Comparison of ENCODE assay signal across 8 mouse cellular contexts in the genomic region with DNA sequence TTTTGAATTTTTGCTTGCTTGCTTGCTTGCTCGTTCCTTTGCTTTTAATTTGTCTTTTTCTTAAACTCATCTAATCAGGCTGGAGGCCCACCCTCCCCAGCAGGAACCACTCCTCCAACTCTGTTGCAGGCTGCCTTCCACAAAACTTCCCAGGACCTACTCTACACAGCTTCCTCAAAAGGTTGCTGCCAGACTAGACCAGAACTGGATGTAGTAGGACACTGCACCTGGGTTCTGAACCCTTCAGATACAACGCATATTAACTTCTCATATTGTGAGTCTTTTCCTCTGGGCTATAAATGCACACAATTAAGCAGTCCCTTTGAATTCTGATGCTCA. TPM values are rescaled to one million over a fixed set of nuclear protein-coding genes. Genes with fewer than 3 reads are reported as not detected.
A peak's percentile ranks its signal among the peaks of the same experiment; 100 is the strongest.
DNase-seq lines count a peak whose midpoint lies in the region; ATAC-seq and TF ChIP-seq lines count a peak whose summit lies in the region.
"Not testable (repeated sequence)": the region's sequence is repeated elsewhere in the genome, so short reads cannot be mapped to it uniquely, and the experiment has no call there.

No protein-coding gene starts in this region.

- H3K4me3 ChIP-seq in CH12.LX (replicated peaks in 1 of 3; ENCODE audit: low read depth in 2 of 3, low read length in 2 of 3, poor library complexity in 1 of 3), result not testable (repeated sequence)
- H3K4me3 ChIP-seq in embryonic facial prominence, embryonic 14.5 days (ENCODE audit: low read depth, low read length), result peak overlapping the region; percentile 45
- peak overlapping the region; percentile 43 for H3K4me3 ChIP-seq in hindbrain, embryonic 12.5 days
- peak overlapping the region; percentile 51; the same call in 1 of the 2 replicates for H3K4me3 ChIP-seq in kidney, embryonic 14.5 days (ENCODE audit: low read length)
- peak overlapping the region; percentile 69 for H3K4me3 ChIP-seq in liver, embryonic 11.5 days (ENCODE audit: low read depth, low read length)
- H3K4me3 ChIP-seq in macrophage (ENCODE audit: inconsistent target), result peak overlapping the region; percentile 72
- H3K4me3 ChIP-seq in neural tube, embryonic 12.5 days, result peak overlapping the region; percentile 41

- H3K27me3 ChIP-seq in CH12.LX (replicated peaks); embryonic facial prominence, embryonic 14.5 days (replicated peaks; ENCODE audit: control insufficient read depth, insufficient read depth, low read length); hindbrain, embryonic 12.5 days; kidney, embryonic 14.5 days (ENCODE audit: control insufficient read depth, insufficient read depth, low read length); liver, embryonic 11.5 days (replicated peaks; ENCODE audit: control insufficient read depth, insufficient read depth, low read length); neural tube, embryonic 12.5 days (replicated peaks): not testable (repeated sequence)

- in situ Hi-C loops in CH12.LX (cut with MboI; ENCODE audit: low pct_ligation_motif_present, low pct_unique_long_range_greater_than_20kb, low sequenced_read_pairs), result not testable (repeated sequence)

- not testable (repeated sequence) for H3K9ac ChIP-seq in CH12.LX (ENCODE audit: insufficient read depth, low read depth); embryonic facial prominence, embryonic 14.5 days (ENCODE audit: low read depth, low read length); hindbrain, embryonic 12.5 days; kidney, embryonic 14.5 days (ENCODE audit: low read depth, low read length); liver, embryonic 11.5 days (ENCODE audit: low read depth, low read length); neural tube, embryonic 12.5 days

- 54% methylated on average over 2 of the region's 2 CpGs for WGBS in embryonic facial prominence, embryonic 14.5 days
- WGBS in hindbrain, embryonic 12.5 days, result 48% methylated on average over 2 of the region's 2 CpGs
- 43% methylated on average over 2 of the region's 2 CpGs for WGBS in kidney, embryonic 14.5 days
- WGBS in liver, embryonic 11.5 days, result 32% methylated on average over 2 of the region's 2 CpGs
- WGBS in macrophage (ENCODE audit: missing documents), result 56% methylated on average over 2 of the region's 2 CpGs
- WGBS in neural tube, embryonic 12.5 days, result 42% methylated on average over 2 of the region's 2 CpGs

- dilution Hi-C loops in CH12.LX (cut with MboI; ENCODE audit: extremely low pct_ligation_motif_present, extremely low pct_unique_long_range_greater_than_20kb, low sequenced_read_pairs), result not testable (repeated sequence)

- TF ChIP-seq EP300 in CH12.LX (IDR thresholded peaks at IDR 0.05; ENCODE audit: low read length), result not testable (repeated sequence)

- not testable (repeated sequence) for TF ChIP-seq RAD21 in CH12.LX (IDR thresholded peaks at IDR 0.05; ENCODE audit: low read depth, low read length)

- H3K4me2 ChIP-seq in CH12.LX (ENCODE audit: insufficient read depth, low read depth, poor library complexity, severe bottlenecking), result peak overlapping the region; percentile 12; the same call in 1 of the 2 replicates
- peak overlapping the region; percentile 61 for H3K4me2 ChIP-seq in embryonic facial prominence, embryonic 14.5 days (ENCODE audit: low read depth, low read length)
- H3K4me2 ChIP-seq in hindbrain, embryonic 12.5 days (replicated peaks), result peak overlapping the region; percentile 65
- peak overlapping the region; percentile 54; the same call in 1 of the 2 replicates for H3K4me2 ChIP-seq in kidney, embryonic 14.5 days (replicated peaks; ENCODE audit: low read depth, low read length)
- H3K4me2 ChIP-seq in liver, embryonic 11.5 days, result peak overlapping the region; percentile 61
- H3K4me2 ChIP-seq in neural tube, embryonic 12.5 days (replicated peaks), result peak overlapping the region; percentile 70

- not testable (repeated sequence) for TF ChIP-seq POLR2A in CH12.LX (IDR thresholded peaks at IDR 0.05; ENCODE audit: low read depth, low read length)

- DNase-seq in CH12.LX (ENCODE audit: extremely low read depth); embryonic facial prominence, embryonic 14.5 days (ENCODE audit: low spot score); liver, embryonic 11.5 days (ENCODE audit: low spot score): not testable (repeated sequence)

- not testable (repeated sequence) for H3K36me3 ChIP-seq in CH12.LX (replicated peaks in 1 of 2; ENCODE audit: control insufficient read depth in 1 of 2, insufficient read depth in 1 of 2, low read length in 1 of 2); embryonic facial prominence, embryonic 14.5 days (ENCODE audit: control insufficient read depth, insufficient read depth, low read length); hindbrain, embryonic 12.5 days; kidney, embryonic 14.5 days (ENCODE audit: control insufficient read depth, insufficient read depth, low read length); liver, embryonic 11.5 days (ENCODE audit: control insufficient read depth, insufficient read depth, low read length); neural tube, embryonic 12.5 days
- peaks cover 19% of the 10 kb centered on the region for H3K36me3 ChIP-seq in macrophage (ENCODE audit: inconsistent target)

- not testable (repeated sequence) for ATAC-seq in embryonic facial prominence, embryonic 14.5 days (ENCODE audit: low read depth); hindbrain, embryonic 12.5 days (ENCODE audit: low FRiP score); liver, embryonic 11.5 days (replicated peaks; ENCODE audit: low FRiP score); neural tube, embryonic 12.5 days (ENCODE audit: low FRiP score, low read depth)
- ATAC-seq in granulocyte monocyte progenitor cell, adult 5-6 weeks (replicated peaks; ENCODE audit: poor library complexity, severe bottlenecking), result peak; percentile 30; the same call in 1 of the 2 replicates
- peak; percentile 64; the same call in 1 of the 2 replicates for ATAC-seq in kidney, embryonic 14.5 days (ENCODE audit: low FRiP score, low TSS enrichment)

- not testable (repeated sequence) for H3K79me2 ChIP-seq in CH12.LX (replicated peaks; ENCODE audit: control insufficient read depth, extremely low read depth, insufficient read depth, poor library complexity, severe bottlenecking)
- peaks cover 30% of the 10 kb centered on the region for H3K79me2 ChIP-seq in macrophage (ENCODE audit: inconsistent target)

- TF ChIP-seq CTCF in CH12.LX (conservative IDR thresholded peaks at IDR 0.05 in 1 of 2, IDR thresholded peaks at IDR 0.05 in 1 of 2; ENCODE audit: low read depth in 2 of 2, low read length in 2 of 2), result not testable (repeated sequence)

- not testable (repeated sequence) for H3K27ac ChIP-seq in CH12.LX (ENCODE audit: insufficient read depth, low read depth); embryonic facial prominence, embryonic 14.5 days (replicated peaks; ENCODE audit: low read depth, low read length); hindbrain, embryonic 12.5 days; kidney, embryonic 14.5 days (ENCODE audit: low read depth, low read length); liver, embryonic 11.5 days (ENCODE audit: low read depth, low read length); neural tube, embryonic 12.5 days
- peak overlapping the region; percentile 94 for H3K27ac ChIP-seq in macrophage

- H3K4me1 ChIP-seq in CH12.LX (ENCODE audit: control insufficient read depth in 1 of 2, insufficient read depth in 2 of 2), result peaks cover 0 to 11% of the 10 kb centered on the region in 2 experiments; a peak in 2 of 4 replicates
- not testable (repeated sequence) for H3K4me1 ChIP-seq in embryonic facial prominence, embryonic 14.5 days (ENCODE audit: control insufficient read depth, insufficient read depth, low read length); hindbrain, embryonic 12.5 days; kidney, embryonic 14.5 days (ENCODE audit: control insufficient read depth, insufficient read depth, low read length); liver, embryonic 11.5 days (replicated peaks; ENCODE audit: control insufficient read depth, insufficient read depth, low read length); neural tube, embryonic 12.5 days

- not testable (repeated sequence) for H3K9me3 ChIP-seq in CH12.LX (replicated peaks; ENCODE audit: low read length); embryonic facial prominence, embryonic 14.5 days (ENCODE audit: control insufficient read depth, low read length); hindbrain, embryonic 12.5 days (replicated peaks); kidney, embryonic 14.5 days (ENCODE audit: control insufficient read depth, low read length); liver, embryonic 11.5 days (ENCODE audit: control insufficient read depth, low read length); neural tube, embryonic 12.5 days

RNA-seq across cellular contexts. Expression of gene Zfp984, which starts 0.3 kb away (rescaled TPM):
- total RNA-seq in CH12.LX (2012; rRNA removed) (4.5 TPM in 2 replicates), CH12.LX (2014; rRNA removed) (15.9 and 16.0 TPM in 2 replicates)
- polyA plus RNA-seq in CH12.LX (2012; ENCODE audit: insufficient read length, low read depth) (6.8 and 8.0 TPM in 2 replicates), macrophage (2018) (34.1 to 102 TPM (median 34.9 TPM) in 3 replicates)
- 7.4 and 8.3 TPM in 2 replicates for polyA plus RNA-seq in embryonic facial prominence, embryonic 14.5 days (2014; fragmentation: Nextera tagmentation; extraction: Ambion mirVana)
- total RNA-seq in granulocyte monocyte progenitor cell, adult 5-6 weeks (2014; fragmentation: Nextera tagmentation), result 30.4 and 34.9 TPM in 2 replicates
- 31.6 and 37.0 TPM in 2 replicates for total RNA-seq in granulocyte monocyte progenitor cell, adult 5-6 weeks (2017)
- 6.6 TPM in 2 replicates for polyA plus RNA-seq in hindbrain, embryonic 12.5 days (2016; fragmentation: Nextera tagmentation; extraction: Ambion mirVana)
- 11.0 and 14.9 TPM in 2 replicates for polyA plus RNA-seq in kidney, embryonic 14.5 days (2014; fragmentation: Nextera tagmentation; extraction: Ambion mirVana)
- polyA plus RNA-seq in liver, embryonic 11.5 days (2014; fragmentation: Nextera tagmentation; extraction: Ambion mirVana), result 15.1 and 15.7 TPM in 2 replicates
- total RNA-seq in macrophage (2018; cell fraction: chromatin; rRNA removed), result 10 to 100 TPM in 19 of 26 experiments, 1 to 10 TPM in 7; 3.4 to 49.3 (median 23.3) TPM
- 10 to 100 TPM; 22.6 to 71.2 (median 50.2) TPM for total RNA-seq in macrophage (2018; cell fraction: cytosol; rRNA removed)
- 10 to 100 TPM in 25 of 26 experiments, 1 to 10 TPM in 1; 7.8 to 94.8 (median 32.3) TPM for total RNA-seq in macrophage (2018; cell fraction: nucleus; rRNA removed)
- polyA plus RNA-seq in neural tube, embryonic 12.5 days (2016; fragmentation: Nextera tagmentation; extraction: Ambion mirVana), result 4.3 and 6.3 TPM in 2 replicates

RNA-seq across cellular contexts. Expression of gene Zfp933, which starts 38.2 kb away (rescaled TPM):
- total RNA-seq in CH12.LX (2012; rRNA removed), result 2.0 and 2.7 TPM in 2 replicates
- total RNA-seq in CH12.LX (2014; rRNA removed), result 5.6 and 7.7 TPM in 2 replicates
- polyA plus RNA-seq in CH12.LX (2012; ENCODE audit: insufficient read length, low read depth), result 3.0 and 3.4 TPM in 2 replicates
- 4.6 and 6.9 TPM in 2 replicates for polyA plus RNA-seq in embryonic facial prominence, embryonic 14.5 days (2014; fragmentation: Nextera tagmentation; extraction: Ambion mirVana)
- total RNA-seq in granulocyte monocyte progenitor cell, adult 5-6 weeks (2014; fragmentation: Nextera tagmentation), result 15.2 and 18.2 TPM in 2 replicates
- total RNA-seq in granulocyte monocyte progenitor cell, adult 5-6 weeks (2017), result 8.5 and 10.4 TPM in 2 replicates
- 5.9 and 6.3 TPM in 2 replicates for polyA plus RNA-seq in hindbrain, embryonic 12.5 days (2016; fragmentation: Nextera tagmentation; extraction: Ambion mirVana)
- polyA plus RNA-seq in kidney, embryonic 14.5 days (2014; fragmentation: Nextera tagmentation; extraction: Ambion mirVana), result 5.0 and 5.4 TPM in 2 replicates
- 2.9 and 3.1 TPM in 2 replicates for polyA plus RNA-seq in liver, embryonic 11.5 days (2014; fragmentation: Nextera tagmentation; extraction: Ambion mirVana)
- 10 to 100 TPM in 24 of 26 experiments, 1 to 10 TPM in 2; 8.3 to 43.0 (median 23.4) TPM for total RNA-seq in macrophage (2018; cell fraction: chromatin; rRNA removed)
- 1 to 10 TPM; 2.1 to 7.8 (median 6.1) TPM for total RNA-seq in macrophage (2018; cell fraction: cytosol; rRNA removed)
- total RNA-seq in macrophage (2018; cell fraction: nucleus; rRNA removed), result 10 to 100 TPM in 18 of 26 experiments, 1 to 10 TPM in 8; 7.1 to 39.2 (median 16.1) TPM
- polyA plus RNA-seq in macrophage (2018), result 5.4 to 7.7 TPM (median 5.8 TPM) in 3 replicates
- 4.1 and 6.2 TPM in 2 replicates for polyA plus RNA-seq in neural tube, embryonic 12.5 days (2016; fragmentation: Nextera tagmentation; extraction: Ambion mirVana)

RNA-seq across cellular contexts. Expression of gene Miip, which starts 58.7 kb away (rescaled TPM):
- total RNA-seq in CH12.LX (2012; rRNA removed) (50.6 and 58.8 TPM in 2 replicates), CH12.LX (2014; rRNA removed) (31.5 and 33.6 TPM in 2 replicates)
- polyA plus RNA-seq in CH12.LX (2012; ENCODE audit: insufficient read length, low read depth) (43.9 and 46.6 TPM in 2 replicates), macrophage (2018) (6.2 to 15.8 TPM (median 11.0 TPM) in 3 replicates)
- 23.9 and 25.6 TPM in 2 replicates for polyA plus RNA-seq in embryonic facial prominence, embryonic 14.5 days (2014; fragmentation: Nextera tagmentation; extraction: Ambion mirVana)
- total RNA-seq in granulocyte monocyte progenitor cell, adult 5-6 weeks (2014; fragmentation: Nextera tagmentation), result 45.9 and 58.8 TPM in 2 replicates
- total RNA-seq in granulocyte monocyte progenitor cell, adult 5-6 weeks (2017), result 33.8 and 36.0 TPM in 2 replicates
- 45.2 and 46.1 TPM in 2 replicates for polyA plus RNA-seq in hindbrain, embryonic 12.5 days (2016; fragmentation: Nextera tagmentation; extraction: Ambion mirVana)
- polyA plus RNA-seq in kidney, embryonic 14.5 days (2014; fragmentation: Nextera tagmentation; extraction: Ambion mirVana), result 34.7 and 37.6 TPM in 2 replicates
- 40.7 and 47.4 TPM in 2 replicates for polyA plus RNA-seq in liver, embryonic 11.5 days (2014; fragmentation: Nextera tagmentation; extraction: Ambion mirVana)
- 100 to 1,000 TPM in 2 of 26 experiments, 10 to 100 TPM in 24; 27.6 to 111 (median 54.3) TPM for total RNA-seq in macrophage (2018; cell fraction: chromatin; rRNA removed)
- total RNA-seq in macrophage (2018; cell fraction: cytosol; rRNA removed), result 10 to 100 TPM in 8 of 26 experiments, 1 to 10 TPM in 18; 6.3 to 14.5 (median 8.8) TPM
- 10 to 100 TPM; 11.4 to 91.0 (median 42.0) TPM for total RNA-seq in macrophage (2018; cell fraction: nucleus; rRNA removed)
- 52.2 and 53.4 TPM in 2 replicates for polyA plus RNA-seq in neural tube, embryonic 12.5 days (2016; fragmentation: Nextera tagmentation; extraction: Ambion mirVana)

RNA-seq across cellular contexts. Expression of gene Fv1, which starts 58.8 kb away (rescaled TPM):
- total RNA-seq in CH12.LX (2012; rRNA removed) (4.0 and 4.3 TPM in 2 replicates), CH12.LX (2014; rRNA removed) (3.0 TPM in 2 replicates)
- polyA plus RNA-seq in CH12.LX (2012; ENCODE audit: insufficient read length, low read depth) (2.1 and 2.8 TPM in 2 replicates), macrophage (2018) (0.62 to 2.3 TPM (median 0.75 TPM) in 3 replicates)
- polyA plus RNA-seq in embryonic facial prominence, embryonic 14.5 days (2014; fragmentation: Nextera tagmentation; extraction: Ambion mirVana), result 5.2 and 5.5 TPM in 2 replicates
- 7.1 TPM in 1 of 2 replicates, not detected in the other for total RNA-seq in granulocyte monocyte progenitor cell, adult 5-6 weeks (2014; fragmentation: Nextera tagmentation)
- 13.5 and 16.2 TPM in 2 replicates for total RNA-seq in granulocyte monocyte progenitor cell, adult 5-6 weeks (2017)
- 13.5 and 13.8 TPM in 2 replicates for polyA plus RNA-seq in hindbrain, embryonic 12.5 days (2016; fragmentation: Nextera tagmentation; extraction: Ambion mirVana)
- polyA plus RNA-seq in kidney, embryonic 14.5 days (2014; fragmentation: Nextera tagmentation; extraction: Ambion mirVana), result 4.6 and 11.6 TPM in 2 replicates
- 7.0 and 7.7 TPM in 2 replicates for polyA plus RNA-seq in liver, embryonic 11.5 days (2014; fragmentation: Nextera tagmentation; extraction: Ambion mirVana)
- total RNA-seq in macrophage (2018; cell fraction: chromatin; rRNA removed), result 10 to 100 TPM in 3 of 26 experiments, 1 to 10 TPM in 23; 1.7 to 15.4 (median 5.0) TPM
- 1 to 10 TPM in 10 of 26 experiments, under 1 TPM in 16; 0.29 to 1.6 (median 0.75) TPM for total RNA-seq in macrophage (2018; cell fraction: cytosol; rRNA removed)
- 10 to 100 TPM in 1 of 26 experiments, 1 to 10 TPM in 23, under 1 TPM in 2; 0.83 to 13.1 (median 3.4) TPM for total RNA-seq in macrophage (2018; cell fraction: nucleus; rRNA removed)
- polyA plus RNA-seq in neural tube, embryonic 12.5 days (2016; fragmentation: Nextera tagmentation; extraction: Ambion mirVana), result 15.3 and 15.7 TPM in 2 replicates

Comparison
In these comparisons a context has a peak if more than half of its experiments do, and no peak if none do; other contexts are left out.
1. H3K4me2 ChIP-seq: peak in every context shown above with its lines; median percentile 70 in neural tube, embryonic 12.5 days; 65 in hindbrain, embryonic 12.5 days; 61 in embryonic facial prominence, embryonic 14.5 days; 61 in liver, embryonic 11.5 days; 54 in kidney, embryonic 14.5 days; 12 in CH12.LX.